Mouse (Mus musculus): ENCODE measurements around the gene Catsperg1. TPM values are rescaled to one million over a fixed set of nuclear protein-coding genes. Genes with fewer than 3 reads are reported as not detected.

Catsperg1 gene
- total and polyA plus RNA-seq, 3 experiments: 0.68 to 2.0 (median 0.93) TPM

DNA sequence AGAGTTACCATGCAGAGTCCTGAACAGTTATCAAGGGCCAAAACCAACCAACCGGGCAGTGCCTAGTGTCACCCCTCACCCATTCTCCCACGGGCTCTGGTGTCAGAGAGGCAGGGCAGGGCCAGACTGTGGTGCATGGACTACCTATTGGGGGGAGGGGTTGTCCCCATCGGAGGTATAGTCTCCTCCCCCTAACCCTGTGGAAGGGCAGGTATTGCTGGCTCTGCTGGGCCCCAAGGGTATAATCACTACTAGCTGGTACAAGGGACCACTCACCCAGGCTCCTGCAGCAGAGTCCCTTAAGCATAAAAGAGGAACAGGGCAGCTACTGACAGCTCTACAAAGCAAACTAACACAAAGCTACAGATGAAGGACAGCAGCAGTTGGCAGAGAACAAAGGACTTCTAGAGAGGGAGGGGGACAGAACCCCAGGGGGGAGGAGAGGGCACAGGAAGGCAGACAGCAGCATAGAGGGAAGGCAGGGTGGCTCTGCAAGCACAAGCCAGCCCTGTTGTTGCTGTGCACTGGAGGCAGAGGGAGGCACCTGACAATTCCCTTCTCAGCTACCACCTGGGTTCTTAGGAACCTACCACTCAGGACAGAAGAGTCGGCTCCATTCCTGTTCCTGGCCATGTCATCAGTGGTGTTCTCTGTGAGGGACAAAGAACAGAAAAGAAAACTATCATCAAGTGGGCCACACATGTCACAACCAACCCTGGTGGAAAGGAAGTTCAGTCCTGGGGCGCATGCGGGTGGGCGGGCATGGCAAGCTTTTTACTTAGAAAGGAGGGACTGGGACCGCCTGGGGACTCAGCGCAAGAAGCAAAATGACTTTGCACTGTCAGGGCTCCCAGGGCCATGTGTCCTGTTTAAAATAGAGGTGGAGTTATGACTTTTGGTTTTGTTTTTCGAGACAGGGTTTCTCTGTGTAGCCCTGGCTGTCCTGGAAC, 46.2 kb upstream of the Catsperg1 start:
- dilution Hi-C loops (cut with MboI; ENCODE audit: extremely low pct_ligation_motif_present, extremely low pct_unique_long_range_greater_than_20kb, low sequenced_read_pairs): no loop called here
- H3K4me2 ChIP-seq (ENCODE audit: insufficient read depth, low read depth, poor library complexity, severe bottlenecking): no peak overlapping the region
- no peak overlapping the region for H3K4me3 ChIP-seq (replicated peaks in 1 of 3; ENCODE audit: low read depth in 2 of 3, low read length in 2 of 3, poor library complexity in 1 of 3)
- H3K36me3 ChIP-seq (replicated peaks in 1 of 2; ENCODE audit: control insufficient read depth in 1 of 2, insufficient read depth in 1 of 2, low read length in 1 of 2): peaks cover 0 to 13% of the 10 kb centered on the region in 2 experiments
- peaks cover 9 to 68% of the 10 kb centered on the region in 2 experiments for H3K4me1 ChIP-seq (ENCODE audit: control insufficient read depth in 1 of 2, insufficient read depth in 2 of 2)
- no peaks in the 10 kb centered on the region for H3K9me3 ChIP-seq (replicated peaks; ENCODE audit: low read length)
- no peak for TF ChIP-seq E2F4 (IDR thresholded peaks at IDR 0.05; ENCODE audit: insufficient replicate concordance, low read depth, low read length)
- TF ChIP-seq CHD2 (IDR thresholded peaks at IDR 0.05; ENCODE audit: low read length): no peak
- TF ChIP-seq HCFC1 (IDR thresholded peaks at IDR 0.05; ENCODE audit: low read depth, low read length): no peak
- no peak for TF ChIP-seq POLR2AphosphoS2 (IDR thresholded peaks at IDR 0.05; ENCODE audit: low read depth, low read length)
- TF ChIP-seq USF2 (conservative IDR thresholded peaks at IDR 0.05; ENCODE audit: low read depth, low read length): no peak
- TF ChIP-seq JUND (conservative IDR thresholded peaks at IDR 0.05; ENCODE audit: low read depth, low read length): no peak
- TF ChIP-seq BHLHE40 (IDR thresholded peaks at IDR 0.05; ENCODE audit: low read depth, low read length): no peak
- no peak for TF ChIP-seq ZKSCAN1 (IDR thresholded peaks at IDR 0.05; ENCODE audit: borderline replicate concordance, low read depth, low read length)
- no peak for TF ChIP-seq GABPA (IDR thresholded peaks at IDR 0.05; ENCODE audit: insufficient replicate concordance, low read depth, low read length)
- no peak for TF ChIP-seq UBTF (IDR thresholded peaks at IDR 0.05; ENCODE audit: low read depth, low read length)
- no peak for TF ChIP-seq MAZ (IDR thresholded peaks at IDR 0.05; ENCODE audit: low read depth, low read length)
- TF ChIP-seq SMC3 (IDR thresholded peaks at IDR 0.05; ENCODE audit: low read depth, low read length): no peak
- H3K27me3 ChIP-seq (replicated peaks): no peaks in the 10 kb centered on the region
- DNase-seq (ENCODE audit: extremely low read depth): no peak
- no peak overlapping the region for H3K27ac ChIP-seq (ENCODE audit: insufficient read depth, low read depth)
- H3K9ac ChIP-seq (ENCODE audit: insufficient read depth, low read depth): no peak overlapping the region
- in situ Hi-C loops (cut with MboI; ENCODE audit: low pct_ligation_motif_present, low pct_unique_long_range_greater_than_20kb, low sequenced_read_pairs): loop anchor here (5.0 kb wide), 1 partner anchor 32 kb away; no protein-coding TSS in a partner anchor
- H3K79me2 ChIP-seq (replicated peaks; ENCODE audit: control insufficient read depth, extremely low read depth, insufficient read depth, poor library complexity, severe bottlenecking): no peaks in the 10 kb centered on the region

DNA sequence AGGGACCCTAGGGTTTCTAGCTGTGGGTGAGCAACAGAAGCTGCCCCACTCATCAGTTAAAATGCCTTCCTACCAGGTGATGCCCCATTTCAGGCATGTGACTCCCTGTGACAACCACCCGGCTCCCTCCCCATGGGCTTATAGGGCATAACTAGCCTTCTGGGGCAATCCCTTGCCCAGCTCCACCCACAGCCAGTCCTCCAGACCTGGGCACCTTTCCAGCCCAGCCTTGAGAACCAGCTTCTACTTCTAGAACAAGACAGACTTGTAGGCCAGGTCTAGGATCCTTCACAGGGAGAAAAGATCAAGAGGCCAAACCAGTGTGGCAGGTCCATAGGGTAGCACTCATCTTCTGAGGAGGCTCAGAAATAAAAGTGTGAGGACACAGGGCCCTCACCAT, 43.5 kb upstream of the Catsperg1 start:
- Histone ChIP-seq H3K4me1 (ENCODE audit: control insufficient read depth in 1 of 2, insufficient read depth in 2 of 2) (peaks cover 9 to 51% of the 10 kb centered on the region in 2 experiments), H3K79me2 (replicated peaks; ENCODE audit: control insufficient read depth, extremely low read depth, insufficient read depth, poor library complexity, severe bottlenecking) (no peaks in the 10 kb centered on the region), H3K36me3 (replicated peaks in 1 of 2; ENCODE audit: control insufficient read depth in 1 of 2, insufficient read depth in 1 of 2, low read length in 1 of 2) (peaks cover 0 to 13% of the 10 kb centered on the region in 2 experiments), H3K9ac (ENCODE audit: insufficient read depth, low read depth) (no peak overlapping the region), H3K4me3 (replicated peaks in 1 of 3; ENCODE audit: low read depth in 2 of 3, low read length in 2 of 3, poor library complexity in 1 of 3) (no peak overlapping the region), H3K27me3 (replicated peaks) (no peaks in the 10 kb centered on the region), H3K4me2 (ENCODE audit: insufficient read depth, low read depth, poor library complexity, severe bottlenecking) (no peak overlapping the region), H3K9me3 (replicated peaks; ENCODE audit: low read length) (no peaks in the 10 kb centered on the region), H3K27ac (ENCODE audit: insufficient read depth, low read depth) (no peak overlapping the region)
- DNase-seq (ENCODE audit: extremely low read depth): peak; percentile 35
- dilution Hi-C loops (cut with MboI; ENCODE audit: extremely low pct_ligation_motif_present, extremely low pct_unique_long_range_greater_than_20kb, low sequenced_read_pairs) (no loop called here), in situ Hi-C loops (cut with MboI; ENCODE audit: low pct_ligation_motif_present, low pct_unique_long_range_greater_than_20kb, low sequenced_read_pairs) (loop anchor here (5.0 kb wide), 1 partner anchor 35 kb away; no protein-coding TSS in a partner anchor)
- TF ChIP-seq UBTF (IDR thresholded peaks at IDR 0.05; ENCODE audit: low read depth, low read length) (no peak), ETS1 (conservative IDR thresholded peaks at IDR 0.05; ENCODE audit: low read depth, low read length) (no peak), USF2 (conservative IDR thresholded peaks at IDR 0.05; ENCODE audit: low read depth, low read length) (no peak), MYC (IDR thresholded peaks at IDR 0.05; ENCODE audit: low read depth, low read length) (no peak), ELF1 (IDR thresholded peaks at IDR 0.05; ENCODE audit: low read depth, low read length) (no peak), MAFK (IDR thresholded peaks at IDR 0.05; ENCODE audit: insufficient replicate concordance, low read length) (no peak), CHD1 (IDR thresholded peaks at IDR 0.05; ENCODE audit: low read depth, low read length) (no peak), TCF12 (IDR thresholded peaks at IDR 0.05; ENCODE audit: low read depth, low read length) (no peak), IRF4 (IDR thresholded peaks at IDR 0.05; ENCODE audit: low read depth, low read length) (no peak), RAD21 (IDR thresholded peaks at IDR 0.05; ENCODE audit: low read depth, low read length) (no peak), POLR2AphosphoS2 (IDR thresholded peaks at IDR 0.05; ENCODE audit: low read depth, low read length) (no peak), CHD2 (IDR thresholded peaks at IDR 0.05; ENCODE audit: low read length) (no peak), E2F4 (IDR thresholded peaks at IDR 0.05; ENCODE audit: insufficient replicate concordance, low read depth, low read length) (no peak), KAT2A (IDR thresholded peaks at IDR 0.05; ENCODE audit: insufficient replicate concordance, low read length) (no peak), MEF2A (IDR thresholded peaks at IDR 0.05; ENCODE audit: borderline replicate concordance, low read depth, low read length) (no peak), MAX (IDR thresholded peaks at IDR 0.05; ENCODE audit: low read length) (no peak), TBP (conservative IDR thresholded peaks at IDR 0.05; ENCODE audit: low read depth, low read length) (no peak), SMC3 (IDR thresholded peaks at IDR 0.05; ENCODE audit: low read depth, low read length) (no peak), SIN3A (IDR thresholded peaks at IDR 0.05; ENCODE audit: low read length) (no peak), BHLHE40 (IDR thresholded peaks at IDR 0.05; ENCODE audit: low read depth, low read length) (no peak)

Measured in CH12.LX (cell line).